Mouse (Mus musculus) thymus, postnatal 14 days (tissue): ENCODE results near the gene Crlf1.
A peak's percentile ranks its signal among the peaks of the same experiment; 100 is the strongest.
"Not testable (repeated sequence)": the region's sequence is repeated elsewhere in the genome, so short reads cannot be mapped to it uniquely, and the experiment has no call there.

Source experiments
- DNase-seq: peaks from one replicate; pipeline ENCODE4 v3.0.0; 2021

Gene Crlf1

DNA sequence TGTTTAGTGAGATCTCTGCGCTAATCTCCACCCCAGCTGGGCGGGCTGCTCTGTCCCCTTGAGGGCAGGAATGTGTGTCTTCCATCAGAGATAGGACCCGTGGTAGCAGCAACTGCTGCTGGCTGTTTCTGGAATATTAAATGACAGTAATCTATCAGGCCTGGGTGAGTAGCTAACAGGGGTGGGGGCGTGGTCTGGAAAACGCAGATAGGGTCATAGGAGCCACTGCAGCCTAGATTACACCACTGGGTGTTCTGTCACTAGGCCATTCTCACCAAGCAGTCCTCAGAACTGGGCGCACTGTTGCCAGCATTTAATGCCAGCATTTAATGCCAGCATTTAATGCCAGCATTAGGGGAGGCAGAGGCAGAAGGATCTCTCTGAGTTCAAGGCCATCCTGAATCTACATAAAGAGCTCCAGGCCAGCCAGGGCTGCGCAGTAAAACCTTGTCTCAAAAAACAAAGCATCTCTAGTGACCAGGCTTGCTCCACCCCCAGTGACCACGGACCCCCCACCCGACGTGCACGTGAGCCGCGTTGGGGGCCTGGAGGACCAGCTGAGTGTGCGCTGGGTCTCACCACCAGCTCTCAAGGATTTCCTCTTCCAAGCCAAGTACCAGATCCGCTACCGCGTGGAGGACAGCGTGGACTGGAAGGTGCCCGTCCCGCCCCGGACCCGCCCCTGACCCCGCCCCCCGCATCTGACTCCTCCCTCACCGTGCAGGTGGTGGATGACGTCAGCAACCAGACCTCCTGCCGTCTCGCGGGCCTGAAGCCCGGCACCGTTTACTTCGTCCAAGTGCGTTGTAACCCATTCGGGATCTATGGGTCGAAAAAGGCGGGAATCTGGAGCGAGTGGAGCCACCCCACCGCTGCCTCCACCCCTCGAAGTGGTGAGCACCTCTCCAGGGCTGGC, 7.7 kb downstream of the Crlf1 start:
- DNase-seq = peak; percentile 59

DNA sequence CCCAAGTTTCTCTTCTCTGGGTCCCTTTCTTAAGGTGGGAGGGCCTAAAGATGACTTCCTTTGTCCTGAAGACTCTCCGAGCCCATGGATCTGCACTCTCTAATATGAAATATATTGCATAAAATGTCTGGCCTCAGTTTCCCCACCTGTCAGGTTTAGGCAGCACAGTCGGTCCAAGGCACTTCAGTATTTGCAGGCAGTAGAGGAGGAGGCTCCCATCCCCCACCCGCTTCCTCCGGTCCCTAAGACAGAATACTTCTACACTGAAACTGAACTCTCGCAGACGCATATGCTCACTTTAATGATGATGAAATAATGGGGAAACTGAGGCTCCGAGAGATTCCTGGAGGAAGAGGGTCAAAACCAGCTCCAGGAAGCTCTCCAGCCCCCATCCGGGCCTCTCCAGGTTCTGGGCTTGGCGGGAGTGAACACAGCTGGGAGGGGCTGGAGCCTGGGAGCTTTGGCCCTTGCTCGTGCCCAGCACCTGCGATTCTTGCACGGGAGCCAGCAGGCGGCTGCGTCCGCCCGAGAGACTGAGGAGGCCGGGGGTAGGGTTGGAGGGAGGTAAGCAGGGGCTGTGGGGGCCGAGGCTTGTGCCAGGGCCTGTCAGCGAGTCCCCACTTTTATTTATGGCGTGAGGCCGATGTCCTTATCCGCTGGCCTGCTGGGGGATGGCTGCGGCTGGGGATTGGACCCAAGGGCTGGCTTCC, 9.0 kb downstream of the Crlf1 start:
- DNase-seq = no peak

DNA sequence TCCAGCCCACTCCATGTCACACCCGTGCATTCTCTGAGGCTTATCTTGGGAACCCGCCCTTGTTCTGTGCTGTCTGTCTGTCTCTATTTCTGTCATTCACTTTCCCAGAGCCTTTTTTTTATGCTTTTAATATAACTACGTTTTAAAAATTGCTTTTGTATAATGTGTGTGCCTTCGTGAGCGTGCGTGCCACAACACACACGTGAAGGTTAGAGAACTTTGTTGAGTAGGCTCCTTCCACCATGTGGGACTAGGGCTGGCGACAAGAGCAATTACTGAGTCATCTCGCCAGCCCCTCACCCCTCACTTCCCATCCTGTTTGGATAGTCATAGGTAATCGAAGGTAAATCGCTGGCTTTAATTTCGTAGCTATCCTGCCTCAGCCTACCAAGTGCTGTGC, 9.6 kb downstream of the Crlf1 start:
- DNase-seq = no peak

DNA sequence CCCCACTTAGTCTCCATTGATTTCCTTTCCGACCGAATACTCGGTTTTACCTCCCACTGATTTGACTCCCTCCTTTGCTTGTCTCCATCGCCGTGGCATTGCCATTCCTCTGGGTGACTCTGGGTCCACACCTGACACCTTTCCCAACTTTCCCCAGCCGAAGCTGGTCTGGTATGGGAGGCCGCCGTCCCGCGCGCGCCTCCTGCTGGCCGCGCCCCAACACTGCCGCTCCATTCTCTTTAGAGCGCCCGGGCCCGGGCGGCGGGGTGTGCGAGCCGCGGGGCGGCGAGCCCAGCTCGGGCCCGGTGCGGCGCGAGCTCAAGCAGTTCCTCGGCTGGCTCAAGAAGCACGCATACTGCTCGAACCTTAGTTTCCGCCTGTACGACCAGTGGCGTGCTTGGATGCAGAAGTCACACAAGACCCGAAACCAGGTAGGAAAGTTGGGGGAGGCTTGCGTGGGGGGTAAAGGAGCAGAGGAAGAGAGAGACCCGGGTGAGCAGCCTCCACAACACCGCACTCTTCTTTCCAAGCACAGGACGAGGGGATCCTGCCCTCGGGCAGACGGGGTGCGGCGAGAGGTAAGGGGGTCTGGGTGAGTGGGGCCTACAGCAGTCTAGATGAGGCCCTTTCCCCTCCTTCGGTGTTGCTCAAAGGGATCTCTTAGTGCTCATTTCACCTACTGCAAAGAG, 10.2 kb downstream of the Crlf1 start:
- peak; percentile 75 for DNase-seq

DNA sequence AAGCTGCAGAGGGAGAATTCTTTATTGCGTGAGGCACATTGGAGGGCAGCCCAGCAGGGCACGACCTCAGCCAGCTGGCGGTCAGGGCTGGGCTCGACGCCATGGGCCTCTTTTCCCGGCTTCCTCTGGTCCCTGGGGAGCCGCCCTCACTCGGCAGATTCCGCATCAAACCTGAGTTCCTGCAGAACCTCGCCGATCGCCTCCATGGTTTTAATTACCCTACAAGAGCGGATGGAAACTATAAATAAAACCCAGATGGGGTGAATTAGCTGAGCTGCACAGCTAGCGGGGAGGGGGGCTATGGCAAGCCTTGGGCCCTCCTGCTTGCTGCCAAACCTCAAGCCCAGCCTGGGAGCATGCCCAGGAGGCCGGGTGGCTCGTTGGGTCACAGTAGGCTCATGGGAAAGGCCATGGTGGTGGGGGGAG, 11.3 kb downstream of the Crlf1 start:
- no peak for DNase-seq

DNA sequence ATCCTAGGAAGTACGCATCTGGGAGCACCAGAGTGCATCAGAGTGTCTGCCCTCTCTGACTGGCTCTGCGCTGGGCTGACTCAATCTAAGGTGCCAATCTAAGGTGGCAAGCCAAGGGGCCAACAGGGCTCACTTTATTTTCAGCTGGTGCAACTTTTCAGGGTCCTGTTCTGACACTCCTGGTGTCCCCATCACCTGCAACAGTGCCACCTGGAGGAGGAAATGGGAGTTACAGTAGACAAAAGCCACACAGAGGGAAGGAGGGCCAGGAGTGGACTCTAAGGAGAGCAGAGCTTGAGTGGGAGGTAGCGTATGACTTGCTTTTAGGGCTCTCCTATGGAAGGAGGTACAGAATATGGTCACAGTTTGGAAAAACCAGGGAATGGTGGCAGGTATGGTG, 11.9 kb downstream of the Crlf1 start:
- DNase-seq = peak; percentile 86

DNA sequence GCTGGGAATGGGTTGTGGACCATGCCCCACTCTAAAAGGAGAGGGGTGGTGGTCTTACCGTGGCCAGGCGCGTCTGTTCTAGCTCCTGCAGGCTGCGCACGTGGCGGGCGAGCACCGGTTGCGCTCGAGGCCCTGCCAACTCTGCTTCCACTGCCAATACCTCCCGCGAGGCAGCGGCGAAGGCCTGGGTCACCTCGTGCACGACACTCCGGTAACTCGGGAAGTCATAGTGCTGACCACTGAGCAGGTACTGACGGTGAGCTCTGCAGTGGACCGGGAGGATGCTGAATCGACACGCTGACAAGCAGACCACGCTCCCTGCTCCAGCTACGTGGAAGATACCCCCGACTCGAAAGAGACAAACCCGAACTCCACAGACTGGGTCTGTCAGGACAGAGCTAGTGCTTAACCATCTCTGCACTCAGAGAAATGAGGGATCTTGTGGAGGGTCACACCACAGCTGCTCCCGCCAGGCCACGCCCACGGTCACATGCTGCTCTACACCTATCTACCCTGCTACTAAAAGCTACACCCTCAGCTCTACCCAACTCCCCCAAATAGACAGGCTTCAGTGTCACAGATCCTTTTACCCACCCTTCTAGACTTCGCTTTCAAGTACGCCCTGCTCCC, 12.9 kb downstream of the Crlf1 start:
- DNase-seq = peak; percentile 34

DNA sequence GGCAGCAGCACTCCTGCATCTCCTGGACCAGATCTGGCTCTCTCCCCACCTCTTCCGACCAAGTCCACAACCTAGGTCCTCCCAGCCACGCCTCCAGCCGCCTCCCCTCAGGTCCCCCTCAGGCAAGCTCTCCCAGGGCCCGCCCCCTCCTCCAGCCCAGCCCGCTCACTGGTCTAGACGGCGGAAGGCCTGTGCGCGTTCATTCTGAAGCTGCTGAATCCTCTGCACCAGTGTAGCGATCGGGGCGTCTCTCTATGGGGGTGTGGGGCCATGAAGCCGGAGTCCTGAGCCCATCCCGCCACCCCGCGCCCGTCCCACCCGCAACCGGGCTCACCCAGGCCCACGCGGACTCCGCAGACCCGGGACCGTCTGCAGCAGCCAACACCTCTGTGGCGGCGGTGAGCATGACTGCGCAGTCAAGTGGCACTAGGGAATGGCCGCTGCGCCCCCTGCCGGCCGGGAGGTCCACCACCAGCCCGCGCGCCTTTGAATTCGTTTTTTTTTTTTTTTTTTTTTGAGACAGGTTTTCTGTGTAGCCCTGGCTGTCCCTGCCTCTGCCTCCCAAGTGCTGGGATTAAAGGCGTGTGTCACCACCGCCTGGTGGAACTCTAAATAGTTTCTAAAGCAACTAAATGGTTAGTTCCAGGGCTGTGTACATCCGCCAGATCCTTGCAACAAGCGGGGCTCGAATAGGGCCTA, 13.5 kb downstream of the Crlf1 start, which contains the start of gene Rex1bd:
Gene Rex1bd (minus strand): TSS at position 425 of the 699 bp plus-strand sequence.
- peak; percentile 96 for DNase-seq

DNA sequence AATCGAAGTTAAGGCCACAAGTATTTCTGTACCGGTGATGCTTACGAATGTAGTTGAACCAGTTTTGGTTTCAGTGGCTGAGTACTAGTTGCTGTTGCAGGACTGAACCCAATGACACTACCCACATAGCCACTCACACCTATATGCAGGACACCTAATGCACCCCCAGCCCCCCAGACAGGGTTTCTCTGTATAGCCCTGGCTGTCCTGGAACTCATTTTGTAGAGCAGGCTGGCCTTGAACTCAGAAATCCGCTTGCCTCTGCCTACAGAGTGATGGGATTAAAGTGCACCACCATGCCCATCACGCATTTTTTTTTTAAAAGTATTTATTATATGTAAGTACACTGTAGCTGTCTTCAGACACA, 14.1 kb downstream of the Crlf1 start:
- no peak for DNase-seq

DNA sequence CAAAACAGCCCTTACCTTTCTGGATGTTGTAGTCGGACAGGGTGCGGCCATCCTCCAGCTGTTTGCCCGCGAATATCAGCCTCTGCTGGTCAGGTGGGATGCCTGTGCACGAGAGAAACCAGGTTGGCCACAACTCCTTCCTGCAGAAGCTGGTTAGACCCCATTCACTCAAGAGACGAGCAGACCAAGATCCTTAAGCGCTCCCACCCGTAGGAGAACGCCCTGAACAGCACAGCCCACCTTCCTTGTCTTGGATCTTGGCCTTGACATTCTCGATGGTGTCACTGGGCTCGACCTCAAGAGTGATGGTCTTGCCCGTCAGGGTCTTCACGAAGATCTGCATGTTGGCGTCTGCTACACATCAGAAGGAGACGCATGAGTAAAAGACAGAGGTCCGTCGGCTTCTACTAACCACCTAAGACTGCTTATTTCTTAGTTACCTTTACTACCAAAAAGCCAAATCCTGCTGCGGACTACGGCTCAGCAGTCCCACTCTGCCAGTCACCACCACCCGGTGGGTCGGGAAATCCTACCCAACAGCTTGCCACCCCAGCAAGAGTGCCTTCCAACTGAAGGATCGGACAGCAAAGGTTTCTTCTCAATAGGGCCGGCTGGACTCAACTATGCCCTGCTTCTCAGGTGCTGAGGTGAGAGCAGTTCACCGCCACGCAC, 16.5 kb downstream of the Crlf1 start:
- peak; percentile 28 for DNase-seq

DNA sequence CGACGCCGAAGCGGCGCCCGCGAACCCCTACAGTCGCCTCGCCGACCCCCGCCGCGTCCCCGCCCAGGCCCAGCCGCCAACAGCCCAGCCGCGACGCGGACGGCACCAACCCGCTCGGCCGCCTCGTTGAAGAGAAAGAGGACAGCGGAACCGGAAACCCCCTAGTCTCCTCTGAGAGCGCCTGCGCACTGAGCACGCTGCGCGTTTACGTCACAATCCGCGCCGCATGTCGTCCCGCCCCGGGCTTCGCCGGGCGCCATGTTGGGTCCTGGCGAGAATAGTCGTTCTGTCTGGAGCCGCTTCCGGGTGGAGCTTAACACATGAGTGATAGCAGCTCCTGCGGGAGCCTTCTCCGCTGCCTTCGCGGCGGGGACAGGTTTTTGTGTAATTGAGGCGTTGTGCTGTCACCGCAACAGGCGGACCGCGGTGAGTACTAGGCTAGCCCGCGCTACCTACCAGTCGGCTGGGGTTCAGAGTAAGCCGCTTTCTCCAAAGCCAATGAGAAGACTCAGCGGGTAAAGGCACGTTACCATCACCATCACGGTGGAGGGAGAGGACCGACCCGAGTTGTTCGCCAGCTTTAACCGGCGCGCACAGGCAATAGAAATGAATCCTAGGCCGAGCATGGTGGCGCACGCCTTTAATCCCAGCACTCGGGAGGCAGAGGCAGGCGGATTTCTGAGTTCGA, 17.4 kb downstream of the Crlf1 start, which contains the start of gene Uba52:
Gene Uba52 (minus strand): TSS at position 574 of the 688 bp plus-strand sequence.
- peak; percentile 98 for DNase-seq

DNA sequence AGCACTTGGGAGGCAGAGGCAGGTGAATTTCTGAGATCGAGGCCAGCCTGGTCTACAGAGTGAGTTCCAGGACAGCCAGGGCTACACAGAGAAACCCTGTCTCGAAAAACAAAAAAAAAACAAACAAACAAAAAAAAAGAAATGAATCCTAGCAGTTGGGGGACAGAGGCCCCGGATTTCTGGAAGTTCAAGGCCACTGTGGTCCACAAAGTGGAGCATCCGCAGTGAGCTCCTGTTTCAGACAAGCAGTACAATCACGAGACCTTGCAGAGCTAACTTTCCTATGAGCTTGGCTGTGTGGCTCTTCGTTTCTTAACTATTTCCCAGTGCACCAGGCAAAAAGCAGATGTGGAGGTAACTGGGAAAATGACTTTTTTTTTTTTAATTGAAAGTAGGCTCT, 18.2 kb downstream of the Crlf1 start:
- not testable (repeated sequence) for DNase-seq

DNA sequence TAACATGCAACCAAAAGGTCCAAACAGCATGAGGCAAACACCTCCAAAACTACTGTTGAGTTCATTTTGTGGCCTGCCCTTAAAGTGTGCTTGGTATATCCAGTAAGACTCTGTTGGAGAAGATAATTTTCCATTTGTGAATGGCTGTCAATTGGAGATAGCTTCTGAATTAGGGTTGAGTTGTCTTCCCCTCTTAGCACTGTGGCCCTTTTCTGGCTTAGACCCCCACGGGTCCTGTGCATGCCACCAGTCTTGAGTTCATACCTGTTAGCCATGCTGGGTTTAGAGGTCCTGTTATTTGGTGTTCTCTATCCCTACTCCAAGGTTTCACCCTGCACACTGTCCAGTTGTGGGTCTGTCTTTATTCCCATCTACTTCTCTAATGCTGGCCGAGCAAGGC, 18.8 kb downstream of the Crlf1 start:
- DNase-seq = no peak

DNA sequence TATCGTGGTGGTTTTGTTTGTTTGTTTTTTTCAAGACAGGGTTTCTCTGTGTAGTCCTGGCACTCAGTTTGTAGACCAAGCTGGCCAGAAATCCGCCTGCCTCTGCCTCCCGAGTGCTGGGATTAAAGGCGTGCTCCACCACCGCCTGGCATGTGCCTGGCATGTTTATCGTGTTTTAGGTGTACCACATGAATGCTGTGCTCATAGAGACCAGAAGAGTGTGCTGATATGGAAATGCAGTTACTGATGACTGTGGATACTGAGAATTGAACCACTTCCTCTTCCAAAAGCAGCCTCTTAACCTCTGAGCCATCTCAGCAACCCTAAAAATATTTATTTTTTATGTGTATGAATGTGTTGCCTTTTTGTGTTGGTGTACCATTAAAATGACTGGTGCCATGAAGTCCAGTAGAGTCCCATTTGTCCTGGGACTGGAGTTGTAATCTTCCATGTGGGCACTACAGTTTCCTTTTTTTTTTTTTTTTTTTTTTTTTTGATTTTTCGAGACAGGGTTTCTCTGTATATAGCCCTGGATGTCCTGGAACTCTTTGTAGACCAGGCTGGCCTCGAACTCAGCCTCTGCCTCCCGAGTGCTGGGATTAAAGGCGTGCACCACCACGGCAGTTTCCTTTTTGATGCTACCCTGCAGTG, 19.4 kb downstream of the Crlf1 start:
- no peak for DNase-seq

DNA sequence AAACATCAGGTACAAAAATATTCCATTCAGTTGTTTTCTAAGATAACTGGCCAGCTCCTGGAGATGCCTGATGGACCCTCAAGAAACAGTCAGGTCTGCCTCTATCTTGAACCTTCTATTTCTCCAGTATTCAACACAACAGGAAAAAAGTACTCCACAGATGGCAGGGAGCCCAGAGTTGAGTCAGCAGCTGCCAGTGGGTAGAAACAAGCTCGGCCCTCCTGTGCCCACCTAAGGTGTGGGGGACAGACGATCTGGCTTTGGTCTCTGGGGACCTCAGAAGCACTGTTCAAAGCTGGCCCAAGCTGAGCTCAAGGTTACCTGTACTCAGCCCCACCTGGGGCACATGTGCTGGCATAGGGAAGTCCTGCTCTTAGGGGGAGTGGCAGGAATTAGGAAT, 20.5 kb downstream of the Crlf1 start:
- no peak for DNase-seq

DNA sequence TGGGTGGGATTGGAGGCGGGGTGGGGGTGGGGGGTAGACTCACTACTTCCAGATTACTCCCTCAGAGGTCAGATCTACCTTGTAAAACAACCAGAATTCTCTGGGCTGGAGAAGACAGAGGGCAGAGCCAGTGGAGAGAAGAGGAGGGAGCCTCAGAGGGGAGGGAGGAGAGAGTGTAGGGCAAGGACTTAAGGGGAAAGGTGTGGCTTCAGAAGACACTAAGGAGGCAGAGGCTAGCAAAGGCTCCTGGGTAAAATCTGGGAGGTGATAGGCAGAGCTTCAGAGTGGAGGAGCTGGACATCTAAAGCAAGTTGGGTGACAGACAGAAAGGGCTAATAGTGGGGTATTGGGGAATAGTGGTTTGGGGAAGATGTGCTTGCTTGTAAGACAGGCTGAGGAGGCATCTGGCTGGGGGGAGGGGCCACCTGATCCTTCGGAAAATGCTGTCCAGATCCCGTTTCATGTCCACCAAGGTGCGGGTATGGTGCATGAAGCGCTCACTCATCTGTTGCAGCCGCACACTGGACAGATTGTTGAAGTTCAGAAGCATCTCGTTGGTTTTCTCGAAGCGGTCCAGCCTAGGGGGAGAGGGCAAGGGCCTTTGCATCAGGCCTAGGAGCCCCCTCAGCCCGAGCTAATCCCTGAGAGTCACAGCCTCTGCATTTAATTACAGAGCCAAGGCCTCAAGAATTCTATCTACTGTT, 25.1 kb downstream of the Crlf1 start:
- no peak for DNase-seq

DNA sequence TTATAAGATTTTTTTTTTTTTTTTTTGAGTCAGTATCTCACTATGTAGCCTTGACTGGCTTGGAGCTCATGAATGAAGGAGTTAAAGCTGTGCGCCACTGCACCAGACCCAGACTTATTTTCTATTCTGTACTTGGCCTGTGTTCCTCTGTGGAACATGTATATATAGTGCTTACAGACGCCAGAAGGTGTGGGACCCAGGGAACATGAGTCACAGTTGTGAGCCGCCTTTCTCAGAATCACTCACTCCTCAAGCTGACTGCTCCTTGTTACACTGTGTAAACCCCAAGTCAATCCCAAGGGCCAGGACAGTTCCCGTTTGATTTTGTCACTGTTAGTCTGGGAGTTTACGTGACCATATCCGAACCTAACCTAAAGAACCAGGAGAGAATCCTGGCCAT, 26.1 kb downstream of the Crlf1 start:
- no peak for DNase-seq

DNA sequence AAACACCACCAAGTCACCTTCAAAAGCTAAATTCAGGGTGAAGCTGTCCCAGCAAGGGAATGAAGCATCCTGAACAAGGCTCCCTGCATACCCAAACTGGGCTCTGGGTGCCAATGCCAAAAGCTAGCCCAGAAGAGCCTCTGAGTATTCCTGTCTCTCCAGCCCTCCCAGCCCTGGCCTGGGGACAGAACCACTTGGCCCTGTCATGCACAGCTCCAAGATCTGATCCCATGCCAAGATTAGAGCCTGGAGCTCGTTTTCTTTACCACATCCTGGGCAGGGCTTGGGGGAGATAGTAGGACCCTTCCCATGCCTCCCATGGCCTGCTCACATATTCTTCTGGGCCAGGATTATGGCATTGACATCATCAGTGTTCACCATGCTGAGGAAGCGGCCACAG, 26.6 kb downstream of the Crlf1 start:
- DNase-seq = no peak

DNA sequence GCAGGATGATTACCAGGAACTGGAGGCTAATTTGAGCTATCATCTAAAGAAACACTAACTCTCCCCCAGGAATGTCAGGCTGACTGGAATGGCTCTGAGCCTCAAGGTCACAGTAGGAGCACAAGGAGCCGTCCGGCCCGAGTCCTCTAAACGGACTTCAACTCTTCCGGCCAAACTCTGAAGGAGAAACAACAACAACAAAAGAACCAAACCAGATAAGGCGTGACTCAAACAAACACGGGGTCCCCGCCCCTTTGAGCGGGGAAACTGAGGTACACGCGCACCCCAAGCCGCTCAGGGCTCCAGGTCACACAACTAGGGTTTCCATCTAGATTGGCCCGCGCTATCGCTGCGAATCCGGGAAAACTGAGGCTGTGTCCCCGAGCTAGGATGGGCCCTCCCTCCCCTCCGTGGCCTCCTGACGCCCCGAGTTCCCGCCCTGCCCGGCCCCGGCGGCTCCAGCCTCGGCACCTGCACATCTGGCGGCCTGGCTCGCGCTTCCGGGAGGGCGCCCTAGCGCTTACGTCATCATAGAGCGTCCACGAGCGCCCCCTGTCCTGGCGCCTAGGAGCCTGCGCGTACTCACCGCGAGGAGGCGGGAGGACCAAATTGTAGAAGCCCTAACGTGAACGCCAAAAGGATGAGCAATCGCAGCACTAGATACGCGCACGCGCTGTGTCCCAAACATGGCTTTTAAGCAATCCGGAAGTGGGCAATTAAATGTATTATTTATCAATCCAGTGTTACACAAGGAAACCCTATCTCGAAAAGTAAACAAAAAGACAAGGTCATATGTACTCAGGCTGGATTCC, 29.8 kb downstream of the Crlf1 start:
- DNase-seq = peak; percentile 97
